Mouse (Mus musculus): ENCODE data around the gene Tbrg1. TPM values are rescaled to one million over a fixed set of nuclear protein-coding genes. Genes with fewer than 3 reads are reported as not detected.

Gene Tbrg1
- total and polyA plus RNA-seq, 2 experiments from 2014 or later, result 80.5 to 86.2 TPM

GRCm38 (mm10) chr9:37646246-37646645, 10.9 kb downstream of the Tbrg1 start:
- DNase-seq (ENCODE audit: low spot score) (no peak), ATAC-seq (ENCODE audit: insufficient read depth, low read depth) (no peak)
- H3K36me3 ChIP-seq (replicated peaks; ENCODE audit: control insufficient read depth, insufficient read depth, low read length), result peaks cover 40% of the 10 kb centered on the region
- no peak overlapping the region for H3K9ac ChIP-seq (replicated peaks; ENCODE audit: low read depth, low read length)
- no peaks in the 10 kb centered on the region for H3K9me3 ChIP-seq (replicated peaks; ENCODE audit: control insufficient read depth, low read length)
- H3K4me1 ChIP-seq (ENCODE audit: control insufficient read depth, insufficient read depth), result no peaks in the 10 kb centered on the region
- no peak overlapping the region for H3K4me3 ChIP-seq (ENCODE audit: low read depth, low read length)
- TF ChIP-seq CTCF (IDR thresholded peaks at IDR 0.05; ENCODE audit: low read depth), result no peak
- no peak for TF ChIP-seq EP300 (IDR thresholded peaks at IDR 0.05; ENCODE audit: low read depth)
- H3K27me3 ChIP-seq (ENCODE audit: control insufficient read depth, insufficient read depth, low read length), result no peaks in the 10 kb centered on the region
- no peak overlapping the region for H3K27ac ChIP-seq (ENCODE audit: low read depth)
- 63% methylated on average over 3 of the region's 3 CpGs for WGBS
- H3K4me2 ChIP-seq (ENCODE audit: low read depth, low read length), result no peak overlapping the region

- no peaks in the 10 kb centered on the region for H3K27me3 ChIP-seq (ENCODE audit: control insufficient read depth, insufficient read depth, low read length)
- H3K9ac ChIP-seq (replicated peaks; ENCODE audit: low read depth, low read length), result no peak overlapping the region
- no peak overlapping the region for H3K4me2 ChIP-seq (ENCODE audit: low read depth, low read length)
- no peaks in the 10 kb centered on the region for H3K9me3 ChIP-seq (replicated peaks; ENCODE audit: control insufficient read depth, low read length)
- H3K4me1 ChIP-seq (ENCODE audit: control insufficient read depth, insufficient read depth), result no peaks in the 10 kb centered on the region
- H3K27ac ChIP-seq (ENCODE audit: low read depth), result no peak overlapping the region
- ATAC-seq (ENCODE audit: insufficient read depth, low read depth), result no peak
- DNase-seq (ENCODE audit: low spot score), result no peak
- no peaks in the 10 kb centered on the region for H3K36me3 ChIP-seq (replicated peaks; ENCODE audit: control insufficient read depth, insufficient read depth, low read length)
- TF ChIP-seq CTCF (IDR thresholded peaks at IDR 0.05; ENCODE audit: low read depth), result no peak
- no peak for TF ChIP-seq EP300 (IDR thresholded peaks at IDR 0.05; ENCODE audit: low read depth)
- H3K4me3 ChIP-seq (ENCODE audit: low read depth, low read length), result no peak overlapping the region
- 73% methylated on average over 3 of the region's 3 CpGs for WGBS
Observed at GRCm38 (mm10) chr9:37638721-37639120, 18.4 kb downstream of the Tbrg1 start.

- no peaks in the 10 kb centered on the region for H3K36me3 ChIP-seq (replicated peaks; ENCODE audit: control insufficient read depth, insufficient read depth, low read length)
Observed at GRCm38 (mm10) chr9:37636800-37637542, 20.1 kb downstream of the Tbrg1 start.

GRCm38 (mm10) chr9:37636335-37636734, 20.8 kb downstream of the Tbrg1 start:
- H3K4me2 ChIP-seq (ENCODE audit: low read depth, low read length), result no peak overlapping the region
- H3K9me3 ChIP-seq (replicated peaks; ENCODE audit: control insufficient read depth, low read length), result no peaks in the 10 kb centered on the region
- H3K9ac ChIP-seq (replicated peaks; ENCODE audit: low read depth, low read length), result no peak overlapping the region
- peak; percentile 77 for TF ChIP-seq CTCF (IDR thresholded peaks at IDR 0.05; ENCODE audit: low read depth)
- TF ChIP-seq EP300 (IDR thresholded peaks at IDR 0.05; ENCODE audit: low read depth), result no peak
- 11% methylated on average over 7 of the region's 7 CpGs for WGBS
- ATAC-seq (ENCODE audit: insufficient read depth, low read depth), result no peak
- H3K4me3 ChIP-seq (ENCODE audit: low read depth, low read length), result no peak overlapping the region
- H3K36me3 ChIP-seq (replicated peaks; ENCODE audit: control insufficient read depth, insufficient read depth, low read length), result no peaks in the 10 kb centered on the region
- no peaks in the 10 kb centered on the region for H3K4me1 ChIP-seq (ENCODE audit: control insufficient read depth, insufficient read depth)
- no peaks in the 10 kb centered on the region for H3K27me3 ChIP-seq (ENCODE audit: control insufficient read depth, insufficient read depth, low read length)
- H3K27ac ChIP-seq (ENCODE audit: low read depth), result no peak overlapping the region
- DNase-seq (ENCODE audit: low spot score), result peak; percentile 32

More at GRCm38 (mm10) chr9:37636800-37637542, 20.1 kb downstream of the Tbrg1 start:
- Histone ChIP-seq H3K4me3 (ENCODE audit: low read depth, low read length) (no peak overlapping the region), H3K4me1 (ENCODE audit: control insufficient read depth, insufficient read depth) (no peaks in the 10 kb centered on the region), H3K27me3 (ENCODE audit: control insufficient read depth, insufficient read depth, low read length) (no peaks in the 10 kb centered on the region), H3K27ac (ENCODE audit: low read depth) (no peak overlapping the region), H3K9me3 (replicated peaks; ENCODE audit: control insufficient read depth, low read length) (no peaks in the 10 kb centered on the region), H3K4me2 (ENCODE audit: low read depth, low read length) (no peak overlapping the region), H3K9ac (replicated peaks; ENCODE audit: low read depth, low read length) (no peak overlapping the region)
- TF ChIP-seq EP300 (IDR thresholded peaks at IDR 0.05; ENCODE audit: low read depth) (no peak), CTCF (IDR thresholded peaks at IDR 0.05; ENCODE audit: low read depth) (no peak)
- WGBS, result 33% methylated on average over 6 of the region's 6 CpGs
- ATAC-seq (ENCODE audit: insufficient read depth, low read depth) (no peak), DNase-seq (ENCODE audit: low spot score) (no peak)

GRCm38 (mm10) chr9:37634269-37634668, 22.8 kb downstream of the Tbrg1 start:
- WGBS, result 81% methylated on average over 3 of the region's 3 CpGs
- DNase-seq (ENCODE audit: low spot score), result no peak
- Histone ChIP-seq H3K9ac (replicated peaks; ENCODE audit: low read depth, low read length) (no peak overlapping the region), H3K4me1 (ENCODE audit: control insufficient read depth, insufficient read depth) (no peaks in the 10 kb centered on the region), H3K36me3 (replicated peaks; ENCODE audit: control insufficient read depth, insufficient read depth, low read length) (no peaks in the 10 kb centered on the region), H3K9me3 (replicated peaks; ENCODE audit: control insufficient read depth, low read length) (no peaks in the 10 kb centered on the region), H3K4me2 (ENCODE audit: low read depth, low read length) (no peak overlapping the region), H3K27me3 (ENCODE audit: control insufficient read depth, insufficient read depth, low read length) (no peaks in the 10 kb centered on the region), H3K27ac (ENCODE audit: low read depth) (no peak overlapping the region), H3K4me3 (ENCODE audit: low read depth, low read length) (no peak overlapping the region)
- ATAC-seq (ENCODE audit: insufficient read depth, low read depth), result no peak
- no peak for TF ChIP-seq EP300 (IDR thresholded peaks at IDR 0.05; ENCODE audit: low read depth)
- no peak for TF ChIP-seq CTCF (IDR thresholded peaks at IDR 0.05; ENCODE audit: low read depth)

- Histone ChIP-seq H3K4me3 (ENCODE audit: low read depth, low read length) (no peak overlapping the region), H3K27me3 (ENCODE audit: control insufficient read depth, insufficient read depth, low read length) (no peaks in the 10 kb centered on the region), H3K9me3 (replicated peaks; ENCODE audit: control insufficient read depth, low read length) (no peaks in the 10 kb centered on the region), H3K9ac (replicated peaks; ENCODE audit: low read depth, low read length) (no peak overlapping the region), H3K4me1 (ENCODE audit: control insufficient read depth, insufficient read depth) (no peaks in the 10 kb centered on the region), H3K36me3 (replicated peaks; ENCODE audit: control insufficient read depth, insufficient read depth, low read length) (no peaks in the 10 kb centered on the region), H3K27ac (ENCODE audit: low read depth) (no peak overlapping the region), H3K4me2 (ENCODE audit: low read depth, low read length) (no peak overlapping the region)
- no peak for TF ChIP-seq EP300 (IDR thresholded peaks at IDR 0.05; ENCODE audit: low read depth)
- no peak for TF ChIP-seq CTCF (IDR thresholded peaks at IDR 0.05; ENCODE audit: low read depth)
- DNase-seq (ENCODE audit: low spot score) (no peak), ATAC-seq (ENCODE audit: insufficient read depth, low read depth) (no peak)
- 85% methylated on average over 2 of the region's 2 CpGs for WGBS
Observed at GRCm38 (mm10) chr9:37632305-37632704, 24.8 kb downstream of the Tbrg1 start.

All from heart, postnatal 0 days (tissue).